Mouse (Mus musculus) heart, embryonic 14.5 days (tissue): Measurements from ENCODE around the gene Tmem88b. TPM values are rescaled to one million over a fixed set of nuclear protein-coding genes. Genes with fewer than 3 reads are reported as not detected.
A peak's percentile ranks its signal among the peaks of the same experiment; 100 is the strongest.

Experiments used
- ATAC-seq: fragments of 200-750 bp; cut with Nextera tagmentation; 2 replicates; pipeline ENCODE4 v1.8.0; 2017; ENCODE audit warnings: low read depth, moderate TSS enrichment; ENCODE audit not compliant: insufficient number of reproducible peaks, insufficient read depth, low FRiP score
- H3K27ac ChIP-seq, 2 experiments: fragments of 200-500 bp in 1 of 2; fragments of 300-500 bp in 1 of 2; sonication (generic) in 1 of 2; replicated peaks in 1 of 2; 2 replicates each; pipeline ENCODE4 v1.5.1; 2012 to 2014; ENCODE audit warnings: low read depth in 2 of 2, low read length in 2 of 2, control low read depth in 1 of 2, mild to moderate bottlenecking in 1 of 2, mixed read lengths in 1 of 2; ENCODE audit not compliant: control insufficient read depth in 1 of 2, insufficient read depth in 1 of 2
- H3K27me3 ChIP-seq: fragments of 300-500 bp; sonication (generic); 2 replicates; pipeline ENCODE4 v1.6.1; 2014; ENCODE audit warnings: mild to moderate bottlenecking, low read length, control low read depth; ENCODE audit not compliant: control insufficient read depth, insufficient read depth
- H3K36me3 ChIP-seq: fragments of 300-500 bp; sonication (generic); 2 replicates; pipeline ENCODE4 v1.6.1; 2014; ENCODE audit warnings: mild to moderate bottlenecking, control low read depth, low read length, mixed read lengths; ENCODE audit not compliant: control insufficient read depth, insufficient read depth
- H3K4me1 ChIP-seq, 2 experiments: fragments of 200-500 bp in 1 of 2; fragments of 300-500 bp in 1 of 2; sonication (generic) in 1 of 2; 2 replicates each; pipeline ENCODE4 v1.6.1; 2012 to 2014; ENCODE audit warnings: low read length in 2 of 2, control low read depth in 1 of 2, mixed read lengths in 1 of 2; ENCODE audit not compliant: control insufficient read depth in 2 of 2, insufficient read depth in 2 of 2
- H3K4me2 ChIP-seq: fragments of 300-500 bp; sonication (generic); 2 replicates; pipeline ENCODE4 v1.6.1; 2014; ENCODE audit warnings: mild to moderate bottlenecking, low read length
- H3K4me3 ChIP-seq, 2 experiments: fragments of 200-500 bp in 1 of 2; fragments of 300-500 bp in 1 of 2; sonication (generic) in 1 of 2; 2 replicates each; pipeline ENCODE4 v1.5.1; 2012 to 2014; ENCODE audit warnings: low read length in 2 of 2, mild to moderate bottlenecking in 2 of 2, control low read depth in 1 of 2, low read depth in 1 of 2, moderate library complexity in 1 of 2; ENCODE audit not compliant: control insufficient read depth in 1 of 2, insufficient read depth in 1 of 2
- H3K9ac ChIP-seq: fragments of 300-500 bp; sonication (generic); 2 replicates; pipeline ENCODE4 v1.6.1; 2014; ENCODE audit warnings: mild to moderate bottlenecking, low read length
- H3K9me3 ChIP-seq: fragments of 300-500 bp; sonication (generic); 2 replicates; pipeline ENCODE4 v1.6.1; 2016; ENCODE audit warnings: low read length, control low read depth; ENCODE audit not compliant: control insufficient read depth
- WGBS: fragments of 180-500 bp; shearing (Covaris S2); extraction: QIAGEN DNeasy Blood & Tissue Kit; methylation state at CpG from one replicate; pipeline ENCODE4 v1.1.7; 2014; 5-methylcytosine and 5-hydroxymethylcytosine counted together
- polyA plus RNA-seq: library from polyadenylated mRNA; unstranded; fragments of >200 nt; fragmentation: Nextera tagmentation; extraction: Ambion mirVana; gene quantifications from 2 replicates; pipeline ENCODE4 v1.2.1, GENCODE M21; 2014

The Tmem88b gene
- polyA plus RNA-seq, 1 experiment from 2014 or later = 2.5 TPM

GRCm38 (mm10) chr4:155759862-155760612 is 25.6 kb downstream of the Tmem88b start:
- H3K4me3 ChIP-seq = peak overlapping the region; percentile 63 to 85
- ATAC-seq = 0 out of 2 replicates have a peak, but pooled peaks have one; percentile 6
- peak overlapping the region; percentile 81 for H3K9ac ChIP-seq
- peaks cover 12 to 35% of the 10 kb centered on the region in 2 experiments for H3K4me1 ChIP-seq
- H3K4me2 ChIP-seq = peak overlapping the region; percentile 94
- no peaks in the 10 kb centered on the region for H3K27me3 ChIP-seq
- no peaks in the 10 kb centered on the region for H3K9me3 ChIP-seq
- peak overlapping the region; percentile 57 to 87 for H3K27ac ChIP-seq
- peaks cover 31% of the 10 kb centered on the region for H3K36me3 ChIP-seq
- 2% methylated on average over 10 of the region's 10 CpGs for WGBS

- Histone ChIP-seq H3K4me1 (peaks cover 12 to 34% of the 10 kb centered on the region in 2 experiments), H3K27ac (peak overlapping the region in 1 of 2 experiments; percentile 30; a peak in 1 of 4 replicates), H3K36me3 (peaks cover 60% of the 10 kb centered on the region), H3K9me3 (no peaks in the 10 kb centered on the region), H3K27me3 (no peaks in the 10 kb centered on the region), H3K4me3 (no peak overlapping the region), H3K9ac (peak overlapping the region; percentile 17; the same call in 1 of the 2 replicates), H3K4me2 (peak overlapping the region; percentile 27)
- ATAC-seq = no peak
- 56% methylated on average over 12 of the region's 12 CpGs for WGBS
Observed at GRCm38 (mm10) chr4:155757011-155757410, 28.7 kb downstream of the Tmem88b start.

DNA sequence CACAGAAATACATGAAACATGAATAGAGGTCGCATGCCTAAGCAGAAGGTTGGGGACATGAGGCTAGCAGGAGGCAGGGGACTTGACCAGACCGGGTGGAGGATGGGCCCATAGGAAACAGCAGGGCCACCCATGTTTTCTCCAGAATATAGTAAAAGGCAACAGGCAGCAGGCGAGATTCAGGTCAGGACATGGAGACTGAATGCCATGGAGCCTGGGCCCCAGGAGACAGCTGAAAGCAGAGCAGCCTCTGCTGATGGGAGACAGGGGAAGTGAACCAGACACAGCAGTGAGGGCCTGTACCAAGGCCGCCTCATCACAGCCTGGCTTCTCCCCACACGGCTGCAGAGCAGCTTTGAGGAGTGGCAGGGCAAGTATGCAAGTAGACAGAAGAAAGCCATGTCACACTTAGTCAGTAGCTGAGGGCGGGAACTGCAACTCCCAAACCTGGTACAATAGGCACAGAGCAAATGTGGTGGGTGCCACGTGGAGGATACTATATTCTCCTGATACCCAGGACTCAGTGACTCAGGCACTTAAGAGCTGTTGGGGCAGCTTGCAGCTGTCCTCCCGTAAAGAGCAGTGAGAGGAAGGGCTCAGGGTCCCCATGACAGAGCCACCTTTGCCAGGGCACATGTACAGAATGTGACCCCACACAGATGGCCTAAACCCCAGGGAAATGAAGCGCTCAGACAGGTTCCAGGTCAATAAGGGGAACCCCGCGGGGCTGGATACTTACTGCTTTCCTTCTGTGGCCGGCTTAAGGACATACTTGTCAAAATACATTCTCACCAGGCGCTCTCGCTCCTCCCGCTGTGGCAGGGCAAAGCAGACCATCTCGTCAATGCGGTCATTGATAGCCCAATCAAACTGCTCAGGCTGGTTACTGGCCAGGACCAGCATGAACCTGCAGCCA is 38.8 kb downstream of the Tmem88b start:
- Histone ChIP-seq H3K4me3 (no peak overlapping the region), H3K4me1 (no peaks in the 10 kb centered on the region), H3K9ac (no peak overlapping the region), H3K9me3 (no peaks in the 10 kb centered on the region), H3K4me2 (no peak overlapping the region), H3K27ac (no peak overlapping the region), H3K27me3 (no peaks in the 10 kb centered on the region), H3K36me3 (peaks cover 100% of the 10 kb centered on the region)
- 87% methylated on average over 17 of the region's 17 CpGs for WGBS
- ATAC-seq = no peak

- Histone ChIP-seq H3K9ac (no peak overlapping the region), H3K27me3 (no peaks in the 10 kb centered on the region), H3K4me1 (no peaks in the 10 kb centered on the region), H3K9me3 (no peaks in the 10 kb centered on the region), H3K4me2 (no peak overlapping the region), H3K4me3 (no peak overlapping the region), H3K27ac (no peak overlapping the region), H3K36me3 (peaks cover 100% of the 10 kb centered on the region)
- 83% methylated on average over 8 of the region's 8 CpGs for WGBS
- no peak for ATAC-seq
Observed at GRCm38 (mm10) chr4:155746036-155746548, 39.6 kb downstream of the Tmem88b start.

DNA sequence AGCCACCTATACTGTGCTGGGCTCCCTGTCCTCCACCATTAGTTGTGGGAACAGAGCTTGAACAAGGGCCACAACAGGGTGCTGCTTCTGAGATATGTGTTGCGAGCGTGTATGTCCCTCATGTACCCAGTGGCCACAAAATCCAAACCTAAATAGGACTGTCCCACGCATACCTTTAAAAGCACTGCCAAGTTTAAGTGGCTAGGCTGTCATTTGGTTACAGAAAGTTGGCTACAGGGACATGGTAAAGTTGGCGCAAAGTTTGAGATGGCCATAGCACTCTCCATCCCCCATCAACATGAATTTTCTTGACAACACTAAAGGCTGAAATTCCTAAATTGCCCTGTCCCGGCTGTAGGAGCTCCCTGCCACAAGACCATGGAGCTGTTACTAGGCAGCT is 40.5 kb downstream of the Tmem88b start:
- Histone ChIP-seq H3K27me3 (no peaks in the 10 kb centered on the region), H3K4me1 (no peaks in the 10 kb centered on the region), H3K4me3 (no peak overlapping the region), H3K9ac (no peak overlapping the region), H3K4me2 (no peak overlapping the region), H3K36me3 (peaks cover 100% of the 10 kb centered on the region), H3K9me3 (no peaks in the 10 kb centered on the region), H3K27ac (no peak overlapping the region)
- ATAC-seq = no peak
- 92% methylated on average over 5 of the region's 5 CpGs for WGBS

- Histone ChIP-seq H3K27me3 (no peaks in the 10 kb centered on the region), H3K27ac (no peak overlapping the region), H3K4me2 (no peak overlapping the region), H3K9ac (no peak overlapping the region), H3K4me3 (no peak overlapping the region), H3K9me3 (no peaks in the 10 kb centered on the region), H3K36me3 (peaks cover 100% of the 10 kb centered on the region), H3K4me1 (no peaks in the 10 kb centered on the region)
- 84% methylated on average over 8 of the region's 8 CpGs for WGBS
- ATAC-seq = no peak
Observed at GRCm38 (mm10) chr4:155744474-155744873, 41.2 kb downstream of the Tmem88b start.

DNA sequence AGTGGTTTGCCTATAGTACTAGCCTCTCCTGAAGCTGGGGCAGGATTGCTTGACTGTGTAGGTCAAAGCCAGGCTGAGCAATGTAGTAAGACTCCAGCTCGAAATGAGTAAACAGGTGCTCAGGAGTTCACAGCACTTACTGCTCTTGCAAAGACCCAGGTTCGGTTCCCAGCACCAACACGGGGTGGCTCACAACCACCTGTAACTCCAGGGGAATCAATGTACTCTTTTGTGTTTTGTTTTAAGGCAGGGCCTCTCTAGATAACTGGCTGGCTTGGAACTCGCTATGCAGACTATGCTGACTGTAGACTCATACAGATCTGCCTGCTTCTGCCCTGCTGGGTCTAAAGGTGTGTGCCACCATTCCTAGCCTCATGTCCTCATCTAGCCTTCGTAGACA is 43.0 kb downstream of the Tmem88b start:
- Histone ChIP-seq H3K4me1 (no peaks in the 10 kb centered on the region), H3K9me3 (no peaks in the 10 kb centered on the region), H3K9ac (no peak overlapping the region), H3K27me3 (no peaks in the 10 kb centered on the region), H3K27ac (no peak overlapping the region), H3K4me3 (no peak overlapping the region), H3K4me2 (no peak overlapping the region), H3K36me3 (peaks cover 83% of the 10 kb centered on the region)
- no peak for ATAC-seq
- WGBS = 89% methylated on average over 5 of the region's 5 CpGs
